Comparison of ENCODE assay signal across 8 mouse cellular contexts in the genomic region with DNA sequence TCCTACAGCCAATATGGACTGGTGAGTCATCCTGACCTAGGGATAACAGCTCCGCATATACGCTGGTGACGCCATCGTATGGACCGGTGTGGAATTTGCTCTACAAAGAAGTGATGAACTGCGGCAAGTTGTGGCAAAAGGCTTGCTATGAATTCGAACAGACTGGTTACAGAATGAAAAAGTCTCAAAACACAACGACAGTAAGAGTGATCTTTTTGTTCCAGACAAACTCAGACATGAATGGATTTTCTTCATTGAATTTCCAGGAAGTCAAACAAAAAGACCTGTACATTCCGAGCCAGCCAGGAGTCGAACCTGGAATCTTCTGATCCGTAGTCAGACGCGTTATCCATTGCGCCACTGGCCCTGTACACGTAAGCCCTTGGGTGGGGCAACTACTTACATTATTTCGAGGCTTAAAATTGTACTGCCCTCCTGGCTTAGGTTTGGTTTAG. TPM values are rescaled to one million over a fixed set of nuclear protein-coding genes. Genes with fewer than 3 reads are reported as not detected.
A peak's percentile ranks its signal among the peaks of the same experiment; 100 is the strongest.
DNase-seq lines count a peak whose midpoint lies in the region; ATAC-seq and TF ChIP-seq lines count a peak whose summit lies in the region.

No protein-coding gene starts in this region.

- ATAC-seq in Patski: peak; percentile 64
- ATAC-seq in hindbrain, embryonic 13.5 days (ENCODE audit: low FRiP score): peak; percentile 76

- H3K36me3 ChIP-seq in hindbrain, embryonic 13.5 days: no peaks in the 10 kb centered on the region

- DNase-seq in Patski (ENCODE audit: low read depth, low spot score): no peak
- peak; percentile 92 for DNase-seq in cerebellum, postnatal 25 days
- peak; percentile 91 to 95 for DNase-seq in frontal cortex, postnatal 25 days (ENCODE audit: low spot score in 2 of 2)
- peak; percentile 87 to 90 for DNase-seq in layer of hippocampus, postnatal 25 days (ENCODE audit: extremely low spot score in 1 of 2, low spot score in 1 of 2)
- peak; percentile 84 for DNase-seq in lung, postnatal 14 days
- DNase-seq in retina, embryonic 14.5 days (ENCODE audit: low spot score): peak; percentile 96
- peak; percentile 86 for DNase-seq in thymus, postnatal 25 days

- H3K4me3 ChIP-seq in hindbrain, embryonic 13.5 days: peak overlapping the region; percentile 68

- peak overlapping the region; percentile 80 for H3K27ac ChIP-seq in hindbrain, embryonic 13.5 days

- in situ Hi-C loops in Patski (cut with MboI; ENCODE audit: low pct_unique_long_range_greater_than_20kb): loop anchor here (25.0 kb wide), 1 partner anchor 291 kb away; a partner anchor contains a TSS

- H3K27me3 ChIP-seq in Patski: no peaks in the 10 kb centered on the region
- no peaks in the 10 kb centered on the region for H3K27me3 ChIP-seq in hindbrain, embryonic 13.5 days

- H3K4me2 ChIP-seq in hindbrain, embryonic 13.5 days: peak overlapping the region; percentile 63

- TF ChIP-seq CTCF in Patski (IDR thresholded peaks at IDR 0.05): peak; percentile 22

- CTCF ChIA-PET in Patski (lab: Charles Lee): no interaction called here

- H3K9ac ChIP-seq in hindbrain, embryonic 13.5 days: peak overlapping the region; percentile 73

- no peaks in the 10 kb centered on the region for H3K9me3 ChIP-seq in hindbrain, embryonic 13.5 days

- peaks cover 15% of the 10 kb centered on the region for H3K4me1 ChIP-seq in hindbrain, embryonic 13.5 days (replicated peaks)

- POLR2A ChIA-PET in Patski (lab: Charles Lee): interaction anchor here (0.5 to 1.0 kb wide), 2 partner anchors 8 to 1505 kb away, joined by 3 read pairs; no protein-coding TSS in a partner anchor

- under 1% methylated on average over 16 of the region's 16 CpGs for WGBS in hindbrain, embryonic 13.5 days

RNA-seq across cellular contexts. Expression of a gene that starts 19.2 kb away (rescaled TPM):
- polyA plus RNA-seq in Patski (2021): 0.06 TPM
- 0.06 TPM in 1 of 2 replicates, not detected in the other for polyA plus RNA-seq in hindbrain, embryonic 13.5 days (2015; fragmentation: Nextera tagmentation; extraction: Ambion mirVana)
- total RNA-seq in layer of hippocampus, postnatal 25 days (2021): not detected

RNA-seq across cellular contexts. Expression of a gene that starts 22.9 kb away (rescaled TPM):
- 8.3 TPM for polyA plus RNA-seq in Patski (2021)
- 9.9 and 10.2 TPM in 2 replicates for polyA plus RNA-seq in hindbrain, embryonic 13.5 days (2015; fragmentation: Nextera tagmentation; extraction: Ambion mirVana)
- 1 to 10 TPM; 8.5 to 8.9 TPM for total RNA-seq in layer of hippocampus, postnatal 25 days (2021)

RNA-seq across cellular contexts. Expression of a gene that starts 42.1 kb away (rescaled TPM):
- polyA plus RNA-seq in Patski (2021): 0.23 TPM
- polyA plus RNA-seq in hindbrain, embryonic 13.5 days (2015; fragmentation: Nextera tagmentation; extraction: Ambion mirVana): 0.12 TPM in 1 of 2 replicates, not detected in the other
- total RNA-seq in layer of hippocampus, postnatal 25 days (2021): under 1 TPM; 0.59 to 0.66 TPM
